Mouse (Mus musculus) liver, embryonic 14.5 days (tissue): ENCODE data around the gene Med15. TPM values are rescaled to one million over a fixed set of nuclear protein-coding genes. Genes with fewer than 3 reads are reported as not detected.

ENCODE experiments used
- ATAC-seq: fragments of 200-750 bp; cut with Nextera tagmentation; 2 replicates; pipeline ENCODE4 v1.8.0; 2017; ENCODE audit warnings: moderate number of reproducible peaks, mild to moderate bottlenecking, moderate library complexity; ENCODE audit not compliant: insufficient read depth
- DNase-seq, 3 experiments: peaks; one replicate each; pipeline ENCODE4 v3.0.0-alpha.2; 2012 to 2013; ENCODE audit warnings: low read depth in 3 of 3, low spot score in 3 of 3
- H3K27ac ChIP-seq: fragments of 300-500 bp; sonication (generic); 2 replicates; pipeline ENCODE4 v1.5.1; 2014; ENCODE audit warnings: moderate library complexity, mild to moderate bottlenecking, control low read depth, inconsistent platforms
- H3K27me3 ChIP-seq: fragments of 300-500 bp; sonication (generic); 2 replicates; pipeline ENCODE4 v1.6.1; 2014; ENCODE audit warnings: mild to moderate bottlenecking, low read length, moderate library complexity; ENCODE audit not compliant: control insufficient read depth, insufficient read depth
- H3K36me3 ChIP-seq: fragments of 300-500 bp; sonication (generic); replicated peaks from 2 replicates; pipeline ENCODE4 v1.6.1; 2014; ENCODE audit warnings: low read depth; ENCODE audit not compliant: control insufficient read depth, insufficient read depth
- H3K4me1 ChIP-seq, 2 experiments: fragments of 200-500 bp in 1 of 2; fragments of 300-500 bp in 1 of 2; sonication (generic) in 1 of 2; replicated peaks; 2 replicates each; pipeline ENCODE4 v1.6.1; 2012 to 2014; ENCODE audit warnings: antibody characterized with exemption in 1 of 2, inconsistent platforms in 1 of 2, low read length in 1 of 2; ENCODE audit not compliant: control insufficient read depth in 2 of 2, insufficient read depth in 2 of 2
- H3K4me2 ChIP-seq: fragments of 300-500 bp; sonication (generic); 2 replicates; pipeline ENCODE4 v1.6.1; 2014; ENCODE audit warnings: low read depth, mild to moderate bottlenecking, control low read depth, moderate library complexity
- H3K4me3 ChIP-seq, 2 experiments: fragments of 200-500 bp in 1 of 2; fragments of 300-500 bp in 1 of 2; sonication (generic) in 1 of 2; 2 replicates each; pipeline ENCODE4 v1.5.1; 2012 to 2014; ENCODE audit warnings: low read depth in 2 of 2, low read length in 2 of 2, mild to moderate bottlenecking in 2 of 2, control low read depth in 1 of 2, inconsistent platforms in 1 of 2, moderate library complexity in 1 of 2; ENCODE audit not compliant: insufficient read depth in 1 of 2
- H3K9ac ChIP-seq: fragments of 300-500 bp; sonication (generic); replicated peaks from 2 replicates; pipeline ENCODE4 v1.6.1; 2014; ENCODE audit warnings: mild to moderate bottlenecking, control low read depth, moderate library complexity
- H3K9me3 ChIP-seq: fragments of 300-500 bp; sonication (generic); 2 replicates; pipeline ENCODE4 v1.6.1; 2016; ENCODE audit warnings: low read length, mixed read lengths; ENCODE audit not compliant: control insufficient read depth
- CTCF ChIP-seq: IDR thresholded peaks from 2 replicates; pipeline ENCODE4 v1.5.1; 2016; ENCODE audit warnings: antibody characterized with exemption, low read depth, control low read depth
- EP300 ChIP-seq: IDR thresholded peaks from 2 replicates; pipeline ENCODE4 v1.6.1; 2016; ENCODE audit warnings: antibody characterized with exemption, low read depth
- whole genome bisulfite sequencing: fragments of 180-500 bp; shearing (Covaris S2); extraction: QIAGEN DNeasy Blood & Tissue Kit; methylation state at CpG from one replicate; pipeline ENCODE4 v1.1.7; 2014; ENCODE audit not compliant: insufficient replicate concordance; 5-methylcytosine and 5-hydroxymethylcytosine counted together
- polyA plus RNA-seq, 2 experiments: library from polyadenylated mRNA; depleted of rRNA in 1 of 2; stranded (reverse) in 1 of 2; unstranded in 1 of 2; fragments of >200 nt; fragmentation: Nextera tagmentation in 1 of 2; extraction: Ambion mirVana in 1 of 2; gene quantifications; 2 replicates each; pipeline versions ENCODE4 v1.2.1 to v1.2.3; 2012 to 2014

Med15 gene
- polyA plus RNA-seq, 2 experiments: 11.4 to 18.0 TPM

DNA sequence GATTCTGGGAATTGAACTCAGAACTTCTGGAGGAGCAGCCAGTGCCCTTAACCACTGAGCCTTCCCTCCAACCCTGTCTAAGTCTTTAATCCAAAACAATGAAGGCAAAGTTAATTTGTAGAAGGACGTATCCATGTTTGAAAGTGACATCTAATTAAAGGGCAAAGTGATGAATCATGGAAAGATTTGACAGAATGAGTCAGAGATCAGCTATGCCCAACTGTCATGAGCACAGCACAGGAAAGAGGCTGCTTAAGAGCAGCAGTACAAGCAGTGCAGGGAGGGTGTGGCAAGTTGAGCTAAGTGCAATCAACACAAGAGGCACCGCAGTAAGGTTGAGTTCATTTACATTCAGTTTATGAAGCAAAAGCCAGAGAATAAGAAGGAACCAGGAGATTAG is 12.4 kb upstream of the Med15 start:
- no peak for DNase-seq
- H3K4me2 ChIP-seq: no peak overlapping the region
- ATAC-seq: no peak
- no peaks in the 10 kb centered on the region for H3K36me3 ChIP-seq
- H3K27me3 ChIP-seq: no peaks in the 10 kb centered on the region
- WGBS: 66% methylated on average over 2 of the region's 2 CpGs
- H3K4me1 ChIP-seq: no peaks in the 10 kb centered on the region
- TF ChIP-seq EP300 (no peak), CTCF (no peak)
- H3K9ac ChIP-seq: no peak overlapping the region
- no peaks in the 10 kb centered on the region for H3K9me3 ChIP-seq
- no peak overlapping the region for H3K4me3 ChIP-seq
- H3K27ac ChIP-seq: no peak overlapping the region

DNA sequence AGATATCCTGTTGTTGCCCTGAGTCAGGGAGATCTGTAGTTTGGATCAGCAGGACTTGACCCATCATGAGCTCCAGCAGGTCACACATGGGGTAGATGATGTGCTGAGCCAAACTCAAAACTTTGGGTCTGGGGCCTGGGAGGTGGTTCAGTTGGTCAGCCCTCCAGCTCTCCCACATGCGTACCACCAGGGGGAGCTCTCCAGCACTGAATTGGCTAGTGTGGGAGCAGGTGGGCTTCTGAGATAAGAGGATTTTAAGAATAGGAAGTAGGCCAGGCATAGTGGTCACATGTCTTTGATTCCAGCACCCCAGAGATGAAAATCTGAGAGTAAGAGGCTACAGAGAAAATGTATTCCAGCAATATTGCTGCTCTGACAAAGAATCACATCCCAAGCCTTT is 11.8 kb upstream of the Med15 start:
- ATAC-seq (no peak), DNase-seq (no peak)
- 0% methylated on average over 1 of the region's 1 CpGs for WGBS

DNA sequence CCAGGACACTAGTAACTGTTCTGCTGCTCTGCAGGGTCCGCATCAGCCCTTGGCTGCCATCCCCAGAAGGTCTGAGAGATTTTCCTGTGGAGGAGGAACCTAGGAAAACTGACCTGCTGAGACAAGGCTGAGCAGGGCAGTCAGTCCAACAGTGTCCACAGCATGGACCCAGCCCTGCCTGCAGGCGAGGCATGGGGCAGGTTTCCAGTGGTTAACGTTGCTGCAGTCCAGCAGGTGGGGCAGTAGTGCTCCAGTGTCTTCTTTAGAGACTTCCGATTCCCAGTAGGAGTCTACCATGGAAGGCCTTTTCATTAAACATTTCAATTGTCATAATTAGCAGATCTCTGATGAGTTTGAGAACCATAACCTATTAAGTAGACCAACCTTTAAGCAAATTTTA is 10.6 kb upstream of the Med15 start:
- H3K36me3 ChIP-seq: no peaks in the 10 kb centered on the region
- no peak overlapping the region for H3K4me2 ChIP-seq
- DNase-seq (no peak), ATAC-seq (no peak)
- no peaks in the 10 kb centered on the region; a peak in 1 of 4 replicates for H3K4me1 ChIP-seq
- H3K9ac ChIP-seq: no peak overlapping the region
- WGBS: 43% methylated on average over 4 of the region's 4 CpGs
- no peak overlapping the region for H3K27ac ChIP-seq
- TF ChIP-seq CTCF (peak; percentile 55), EP300 (no peak)
- H3K27me3 ChIP-seq: no peaks in the 10 kb centered on the region
- H3K9me3 ChIP-seq: no peaks in the 10 kb centered on the region
- H3K4me3 ChIP-seq: no peak overlapping the region

More for the DNA sequence above, 11.8 kb upstream of the Med15 start:
- H3K9me3 ChIP-seq: no peaks in the 10 kb centered on the region
- no peaks in the 10 kb centered on the region for H3K36me3 ChIP-seq
- H3K4me3 ChIP-seq: no peak overlapping the region
- no peaks in the 10 kb centered on the region for H3K27me3 ChIP-seq
- H3K4me1 ChIP-seq: no peaks in the 10 kb centered on the region; a peak in 1 of 4 replicates
- H3K9ac ChIP-seq: no peak overlapping the region
- no peak overlapping the region for H3K4me2 ChIP-seq
- no peak overlapping the region for H3K27ac ChIP-seq
- TF ChIP-seq EP300 (no peak), CTCF (peak; percentile 85)

DNA sequence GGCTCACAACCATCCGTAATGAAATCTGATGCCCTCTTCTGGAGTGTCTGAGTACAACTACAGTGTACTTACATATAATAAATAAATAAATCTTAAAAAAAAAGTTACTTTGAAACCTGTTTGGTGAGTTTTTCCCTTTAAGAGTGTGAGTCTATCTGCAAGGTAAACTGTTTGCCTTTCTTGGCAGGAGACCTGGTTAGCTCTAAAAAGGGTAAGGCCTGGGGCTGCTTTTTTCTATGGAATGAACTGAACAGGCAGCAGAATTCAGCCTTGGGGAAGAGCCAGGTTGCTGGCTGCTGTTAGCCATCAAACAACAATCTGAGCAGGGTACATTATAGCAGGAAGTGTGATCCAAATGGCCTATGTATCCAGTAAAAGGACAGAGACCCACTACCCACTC is 10.1 kb upstream of the Med15 start:
- ATAC-seq: no peak
- H3K27ac ChIP-seq: no peak overlapping the region

DNA sequence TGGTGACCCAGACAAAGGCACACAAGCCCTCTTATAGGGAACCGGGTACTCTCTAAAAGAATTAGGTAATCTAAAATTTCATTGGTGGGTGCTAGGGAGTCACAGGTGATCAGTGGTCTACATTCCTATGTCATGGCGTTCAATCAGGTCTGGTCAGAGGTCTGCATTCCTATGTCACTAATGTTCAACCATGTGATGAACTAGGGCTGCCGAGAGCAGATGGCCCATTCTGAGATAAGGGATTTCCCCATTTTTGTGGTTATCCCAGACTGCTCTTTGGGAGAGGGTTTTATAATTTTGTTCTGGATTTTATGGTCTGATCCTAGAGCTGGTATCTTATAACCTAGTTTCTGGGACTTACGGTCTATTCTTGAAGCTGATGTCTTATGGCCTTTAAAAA is 7.4 kb upstream of the Med15 start:
- 50% methylated on average over 4 of the region's 4 CpGs for WGBS
- TF ChIP-seq EP300: no peak
- TF ChIP-seq CTCF: no peak
- no peak overlapping the region for H3K9ac ChIP-seq
- H3K27me3 ChIP-seq: no peaks in the 10 kb centered on the region; the same call in 1 of the 2 replicates
- H3K4me2 ChIP-seq: no peak overlapping the region
- DNase-seq: no peak
- no peaks in the 10 kb centered on the region; a peak in 1 of 4 replicates for H3K4me1 ChIP-seq
- no peaks in the 10 kb centered on the region for H3K9me3 ChIP-seq
- no peak overlapping the region for H3K27ac ChIP-seq
- no peak overlapping the region for H3K4me3 ChIP-seq
- no peak for ATAC-seq
- no peaks in the 10 kb centered on the region for H3K36me3 ChIP-seq

More for the DNA sequence above, 10.1 kb upstream of the Med15 start:
- Histone ChIP-seq H3K9me3 (no peaks in the 10 kb centered on the region), H3K4me2 (no peak overlapping the region), H3K27me3 (no peaks in the 10 kb centered on the region), H3K9ac (no peak overlapping the region), H3K4me1 (no peaks in the 10 kb centered on the region; a peak in 1 of 4 replicates), H3K4me3 (no peak overlapping the region), H3K36me3 (no peaks in the 10 kb centered on the region)
- no peak for DNase-seq
- no peak for TF ChIP-seq EP300
- 50% methylated on average over 1 of the region's 1 CpGs for WGBS
